Mouse (Mus musculus) midbrain, embryonic 13.5 days (tissue): ENCODE data around the gene Adad2. TPM values are rescaled to one million over a fixed set of nuclear protein-coding genes. Genes with fewer than 3 reads are reported as not detected.
A peak's percentile ranks its signal among the peaks of the same experiment; 100 is the strongest.

Experiments used
- ATAC-seq: fragments of 200-750 bp; cut with Nextera tagmentation; 2 replicates; pipeline ENCODE4 v1.8.0; 2017; ENCODE audit warnings: mild to moderate bottlenecking, moderate TSS enrichment, moderate library complexity
- H3K27ac ChIP-seq: fragments of 300-500 bp; sonication (generic); 2 replicates; pipeline ENCODE4 v1.5.1; 2015; ENCODE audit warnings: inconsistent platforms, mild to moderate bottlenecking, moderate library complexity
- H3K27me3 ChIP-seq: fragments of 300-500 bp; sonication (generic); 2 replicates; pipeline ENCODE4 v1.6.1; 2015; ENCODE audit warnings: mild to moderate bottlenecking, inconsistent platforms
- H3K36me3 ChIP-seq: fragments of 300-500 bp; sonication (generic); 2 replicates; pipeline ENCODE4 v1.6.1; 2015; ENCODE audit warnings: mild to moderate bottlenecking, inconsistent platforms
- H3K4me1 ChIP-seq: fragments of 300-500 bp; sonication (generic); replicated peaks from 2 replicates; pipeline ENCODE4 v1.6.1; 2015; ENCODE audit warnings: inconsistent platforms
- H3K4me2 ChIP-seq: fragments of 300-500 bp; sonication (generic); replicated peaks from 2 replicates; pipeline ENCODE4 v1.6.1; 2015; ENCODE audit warnings: moderate library complexity, mild to moderate bottlenecking, inconsistent platforms
- H3K4me3 ChIP-seq: fragments of 300-500 bp; sonication (generic); replicated peaks from 2 replicates; pipeline ENCODE4 v1.5.1; 2015; ENCODE audit warnings: mild to moderate bottlenecking, inconsistent platforms
- H3K9ac ChIP-seq: fragments of 300-500 bp; sonication (generic); replicated peaks from 2 replicates; pipeline ENCODE4 v1.6.1; 2015; ENCODE audit warnings: mild to moderate bottlenecking, inconsistent platforms
- H3K9me3 ChIP-seq: fragments of 300-500 bp; sonication (generic); 2 replicates; pipeline ENCODE4 v1.6.1; 2016; ENCODE audit warnings: mild to moderate bottlenecking, inconsistent platforms
- WGBS: fragments of 180-500 bp; shearing (Covaris S2); methylation state at CpG from one replicate; pipeline ENCODE4 v1.1.7; 2015; 5-methylcytosine and 5-hydroxymethylcytosine counted together
- polyA plus RNA-seq: library from polyadenylated mRNA; unstranded; fragments of >200 nt; fragmentation: Nextera tagmentation; extraction: Ambion mirVana; gene quantifications from 2 replicates; pipeline ENCODE4 v1.2.1, GENCODE M21; 2015

Gene Adad2
- polyA plus RNA-seq, result not detected in 2 replicates

DNA sequence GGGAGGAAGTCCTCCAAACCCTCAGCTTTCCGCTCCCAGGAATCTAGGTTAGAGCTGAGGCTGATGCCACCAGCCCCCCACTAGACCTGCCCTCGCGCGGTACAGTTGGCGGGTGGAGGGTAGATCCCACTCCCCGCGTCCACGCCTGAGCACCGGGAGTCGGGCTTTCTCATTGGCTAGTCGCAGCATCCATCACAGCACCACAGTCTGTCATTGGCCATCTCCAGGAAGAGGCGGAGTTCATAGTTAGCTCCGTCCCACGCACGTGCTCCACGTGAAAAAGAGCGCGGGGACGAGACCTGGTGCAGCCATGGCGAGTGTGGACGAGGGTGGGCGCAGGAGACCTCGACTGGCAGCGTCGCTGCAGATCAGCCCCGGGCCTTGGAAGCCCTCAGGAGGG, at the start of gene Adad2:
Gene Adad2, plus strand, starts transcription at position 277 of the 400 bp plus-strand sequence.
- H3K27ac ChIP-seq, result no peak within 1 kb of the TSS
- peak; percentile 20; the same call in 1 of the 2 replicates for ATAC-seq
- H3K4me2 ChIP-seq, result no peak within 1 kb of the TSS
- no peaks in the 10 kb centered on the region for H3K27me3 ChIP-seq
- no peaks in the 10 kb centered on the region for H3K9me3 ChIP-seq
- H3K4me1 ChIP-seq, result 0 out of 2 replicates have a peak, but pooled peaks cover 4% of the 10 kb centered on the region
- 87% methylated on average over 26 of the region's 26 CpGs for WGBS
- H3K4me3 ChIP-seq, result no peak within 1 kb of the TSS
- H3K36me3 ChIP-seq, result no peaks in the 10 kb centered on the region
- H3K9ac ChIP-seq, result no peak within 1 kb of the TSS

DNA sequence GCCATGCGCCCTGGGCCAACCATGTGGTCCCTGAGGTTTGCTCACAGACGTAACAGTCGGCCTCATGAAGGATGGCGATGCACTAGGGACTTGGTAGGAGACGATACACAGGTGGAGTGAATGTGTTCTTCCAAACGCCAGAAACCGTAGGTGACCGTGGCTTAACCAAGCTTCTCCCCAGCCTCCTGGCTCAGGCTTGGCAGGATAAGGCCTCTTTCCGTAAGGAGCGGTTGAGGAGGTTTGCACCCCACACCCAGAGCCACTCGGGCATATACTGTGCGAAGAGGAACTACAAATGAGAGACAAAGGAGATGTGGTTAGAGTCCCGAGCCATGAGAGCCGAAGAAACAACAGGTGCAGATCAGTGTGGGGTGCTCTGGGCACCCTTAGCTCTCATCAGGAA, 48.7 kb upstream of the Adad2 start:
- H3K4me3 ChIP-seq, result no peak overlapping the region
- WGBS, result 93% methylated on average over 14 of the region's 14 CpGs

DNA sequence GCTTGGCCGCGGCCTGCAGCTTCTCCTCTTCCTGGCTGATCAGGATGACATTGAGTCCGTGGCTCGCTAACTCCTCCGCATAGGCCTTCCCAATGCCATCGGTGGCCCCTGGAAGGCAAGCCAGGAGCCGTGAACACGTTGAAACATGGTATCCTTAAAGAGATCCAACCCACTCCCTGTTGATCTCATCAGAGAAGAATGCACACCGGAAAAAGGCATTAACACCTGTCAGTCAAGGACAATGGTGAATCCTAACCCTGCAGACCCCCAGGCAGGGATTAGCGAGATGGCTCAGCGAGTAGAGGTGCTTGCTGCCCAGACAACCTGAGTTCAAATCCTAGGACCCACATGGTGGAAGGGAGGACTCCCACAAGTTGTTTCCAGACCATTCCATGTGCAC, 46.2 kb upstream of the Adad2 start:
- Histone ChIP-seq H3K4me1 (0 out of 2 replicates have a peak, but pooled peaks cover 10% of the 10 kb centered on the region), H3K4me2 (no peak overlapping the region), H3K9ac (no peak overlapping the region), H3K9me3 (no peaks in the 10 kb centered on the region), H3K27ac (no peak overlapping the region), H3K4me3 (no peak overlapping the region), H3K36me3 (peaks cover 56% of the 10 kb centered on the region), H3K27me3 (no peaks in the 10 kb centered on the region)
- no peak for ATAC-seq
- WGBS, result 84% methylated on average over 11 of the region's 11 CpGs

More for the DNA sequence above, 48.7 kb upstream of the Adad2 start:
- no peak overlapping the region for H3K27ac ChIP-seq
- H3K9ac ChIP-seq, result no peak overlapping the region
- H3K4me1 ChIP-seq, result peaks cover 5% of the 10 kb centered on the region
- H3K9me3 ChIP-seq, result no peaks in the 10 kb centered on the region
- H3K36me3 ChIP-seq, result peaks cover 63% of the 10 kb centered on the region
- ATAC-seq, result no peak
- no peaks in the 10 kb centered on the region for H3K27me3 ChIP-seq
- no peak overlapping the region for H3K4me2 ChIP-seq

DNA sequence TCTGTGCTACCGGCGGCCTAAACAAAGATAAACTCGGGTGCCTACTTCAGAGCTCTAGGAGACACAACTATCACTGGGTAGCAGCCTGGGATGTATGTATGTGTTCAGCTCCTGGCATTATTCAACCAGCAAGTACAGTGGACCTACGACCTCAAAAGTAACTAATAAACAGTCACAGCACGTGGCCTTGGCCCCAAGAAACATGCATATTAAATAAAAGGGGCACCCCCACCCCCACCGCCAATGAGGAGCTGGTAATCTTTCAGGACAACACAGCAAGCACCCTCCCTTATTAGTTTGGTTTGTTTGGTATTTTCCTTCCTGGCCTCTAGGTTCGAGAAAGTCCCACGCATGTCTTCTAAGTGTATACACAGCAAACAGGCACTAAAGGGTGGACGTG, 44.3 kb upstream of the Adad2 start:
- Histone ChIP-seq H3K4me1 (peaks cover 24% of the 10 kb centered on the region), H3K27me3 (no peaks in the 10 kb centered on the region), H3K4me2 (no peak overlapping the region), H3K9ac (no peak overlapping the region), H3K36me3 (peaks cover 39% of the 10 kb centered on the region), H3K9me3 (no peaks in the 10 kb centered on the region), H3K4me3 (no peak overlapping the region), H3K27ac (no peak overlapping the region)
- 90% methylated on average over 9 of the region's 9 CpGs for WGBS
- no peak for ATAC-seq

DNA sequence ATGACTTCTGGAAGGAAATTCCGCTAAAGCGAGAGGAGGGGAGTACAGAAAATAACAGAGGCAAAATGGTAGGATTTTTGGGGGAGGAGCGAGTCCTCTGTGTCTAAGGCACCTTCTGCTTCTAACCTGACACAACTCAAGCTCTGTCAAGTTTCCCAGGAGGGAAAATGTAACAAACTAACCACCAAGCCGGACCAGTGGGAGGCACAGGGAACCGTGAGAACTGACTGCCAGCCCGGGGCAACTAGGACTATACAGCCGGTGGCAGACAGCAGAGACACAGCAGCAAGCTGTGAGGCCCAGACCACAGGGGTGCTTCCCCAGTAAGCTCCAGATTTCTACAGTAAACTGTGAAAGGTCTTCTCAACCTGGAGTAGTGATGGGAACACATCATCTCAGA, 43.6 kb upstream of the Adad2 start:
- Histone ChIP-seq H3K4me2 (no peak overlapping the region), H3K27ac (no peak overlapping the region), H3K4me3 (no peak overlapping the region), H3K36me3 (peaks cover 32% of the 10 kb centered on the region), H3K27me3 (no peaks in the 10 kb centered on the region), H3K9ac (no peak overlapping the region), H3K4me1 (peaks cover 31% of the 10 kb centered on the region), H3K9me3 (no peaks in the 10 kb centered on the region)
- WGBS, result 61% methylated on average over 7 of the region's 7 CpGs
- no peak for ATAC-seq

DNA sequence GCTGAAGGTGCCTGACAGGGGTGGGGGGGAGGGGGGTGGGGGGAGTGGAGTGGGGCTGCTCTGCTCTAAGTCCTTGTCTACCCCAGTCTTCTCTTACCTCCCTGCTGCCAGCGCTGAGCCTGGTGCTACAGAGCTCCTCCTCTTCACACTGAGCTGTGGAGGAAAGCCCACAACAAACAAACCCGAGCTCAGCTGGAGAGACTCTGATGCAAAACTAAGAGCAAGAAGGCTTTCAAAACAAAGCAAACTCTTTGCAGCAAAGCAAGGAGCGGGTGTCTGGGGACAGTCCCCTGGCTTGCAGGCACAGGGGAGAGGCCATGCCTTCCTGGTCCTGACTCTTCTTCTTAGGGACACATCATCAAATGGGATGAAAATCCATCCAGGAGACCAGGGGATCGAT, 42.7 kb upstream of the Adad2 start:
- Histone ChIP-seq H3K9me3 (no peaks in the 10 kb centered on the region), H3K36me3 (peaks cover 24% of the 10 kb centered on the region), H3K9ac (peak overlapping the region; percentile 39), H3K4me3 (no peak overlapping the region), H3K27ac (no peak overlapping the region), H3K4me2 (no peak overlapping the region), H3K4me1 (peaks cover 33% of the 10 kb centered on the region), H3K27me3 (no peaks in the 10 kb centered on the region)
- WGBS, result 32% methylated on average over 4 of the region's 4 CpGs
- ATAC-seq, result no peak

DNA sequence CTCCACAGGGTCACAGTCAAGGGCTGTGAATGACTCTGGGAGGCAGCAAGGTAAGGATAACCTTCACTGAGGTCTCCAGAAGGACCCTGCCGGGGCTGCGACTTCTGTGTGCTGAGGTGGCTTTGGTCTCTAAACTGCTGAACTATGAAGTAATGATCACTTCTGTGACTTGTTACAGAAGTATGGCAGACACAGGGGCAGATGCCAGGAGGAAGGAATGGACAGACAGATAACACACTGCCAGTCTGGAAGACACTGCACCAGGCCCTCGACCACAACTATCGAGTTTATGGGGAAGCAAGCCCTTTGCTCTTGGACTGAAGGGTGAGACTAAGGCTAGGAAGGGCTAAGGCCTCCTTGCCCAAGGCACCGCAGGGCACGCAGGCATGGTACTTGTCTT, 41.4 kb upstream of the Adad2 start:
- ATAC-seq, result no peak
- Histone ChIP-seq H3K4me2 (no peak overlapping the region), H3K27ac (no peak overlapping the region), H3K4me3 (no peak overlapping the region), H3K27me3 (peaks cover 5% of the 10 kb centered on the region), H3K4me1 (peaks cover 36% of the 10 kb centered on the region), H3K9ac (peak overlapping the region; percentile 8; the same call in 1 of the 2 replicates), H3K9me3 (no peaks in the 10 kb centered on the region), H3K36me3 (peaks cover 12% of the 10 kb centered on the region)
- WGBS, result 89% methylated on average over 6 of the region's 6 CpGs

DNA sequence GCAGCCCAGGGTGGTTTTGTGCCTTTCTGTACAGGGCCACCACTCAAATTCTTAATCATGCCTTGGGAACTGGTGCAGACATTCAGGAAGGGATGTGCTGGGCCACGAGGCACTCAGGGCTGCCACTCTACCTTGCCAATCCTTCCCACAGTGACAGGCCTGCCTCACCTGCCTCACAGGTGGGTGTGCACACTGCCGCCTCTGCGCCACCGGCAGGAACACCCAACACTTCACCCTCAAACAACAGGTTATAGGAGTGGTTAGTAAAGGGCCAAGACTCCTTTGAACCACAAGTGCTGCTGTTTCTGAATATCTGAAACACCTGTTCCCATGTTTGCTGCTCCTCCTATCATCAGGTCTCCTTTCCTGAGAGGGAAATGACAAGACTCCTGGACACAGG, 40.1 kb upstream of the Adad2 start:
- H3K27me3 ChIP-seq, result peaks cover 16% of the 10 kb centered on the region
- peaks cover 36% of the 10 kb centered on the region for H3K4me1 ChIP-seq
- no peak overlapping the region for H3K4me2 ChIP-seq
- no peak overlapping the region for H3K4me3 ChIP-seq
- no peak overlapping the region for H3K9ac ChIP-seq
- H3K9me3 ChIP-seq, result no peaks in the 10 kb centered on the region
- H3K27ac ChIP-seq, result no peak overlapping the region
- ATAC-seq, result no peak
- WGBS, result 96% methylated on average over 4 of the region's 4 CpGs
- H3K36me3 ChIP-seq, result peaks cover 4% of the 10 kb centered on the region

DNA sequence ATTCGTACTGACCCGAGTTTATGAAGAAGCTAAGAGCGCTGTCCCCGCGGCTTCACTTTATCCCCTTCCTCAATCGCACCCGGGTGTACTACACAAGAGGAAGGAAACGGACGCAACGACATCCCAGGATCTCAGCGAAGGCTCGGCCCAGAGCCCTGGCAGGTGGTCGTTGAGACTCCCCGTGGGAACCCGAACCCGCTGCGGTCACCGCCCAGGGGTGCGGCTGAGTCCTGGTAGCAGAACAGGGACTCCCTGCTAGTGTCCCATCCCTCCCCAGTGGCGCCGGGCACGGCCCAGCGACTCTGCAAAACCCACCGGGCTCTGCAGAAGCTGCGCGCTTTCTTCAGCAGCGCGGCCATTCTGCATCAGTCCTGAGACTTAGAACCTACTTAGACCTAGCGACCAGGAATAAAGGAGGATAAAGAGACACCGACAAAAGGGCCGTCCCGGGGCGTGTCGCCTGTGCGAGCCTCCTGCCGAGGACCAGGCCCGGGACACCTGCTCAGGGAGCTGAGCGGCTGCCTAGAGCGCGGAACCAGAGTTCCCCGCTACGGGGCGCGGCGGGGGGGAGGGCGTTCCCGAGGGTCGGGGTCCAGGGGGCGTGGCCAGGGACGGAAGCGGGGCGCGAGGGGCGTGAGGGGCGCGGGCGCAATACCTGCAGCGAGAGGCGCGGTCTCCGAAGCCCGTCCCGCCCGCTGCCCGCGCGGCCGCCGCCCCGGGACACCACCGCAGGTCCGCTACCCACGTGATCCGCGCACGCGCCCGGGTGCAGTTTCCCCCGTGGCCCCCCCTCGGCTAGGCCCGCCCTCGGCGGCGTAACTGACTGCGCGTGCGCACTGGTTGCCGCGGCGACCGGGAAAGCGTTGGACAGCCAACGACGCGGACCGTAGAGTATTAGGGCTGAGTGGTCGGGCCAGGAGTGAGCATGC, 37.8 kb upstream of the Adad2 start, which contains the start of the genes Hsdl1 and Dnaaf1:
Gene Hsdl1, minus strand, starts transcription at position 747 of the 929 bp plus-strand sequence.
Gene Dnaaf1, plus strand, starts transcription at position 799 of the 929 bp plus-strand sequence.
- Histone ChIP-seq H3K27ac (peak within 1 kb of the TSS; percentile 79), H3K9me3 (no peaks in the 10 kb centered on the region), H3K4me1 (peaks cover 36% of the 10 kb centered on the region), H3K36me3 (no peaks in the 10 kb centered on the region), H3K27me3 (peaks cover 28% of the 10 kb centered on the region), H3K4me3 (peak within 1 kb of the TSS; percentile 91), H3K4me2 (peak within 1 kb of the TSS; percentile 87), H3K9ac (peak within 1 kb of the TSS; percentile 89)
- WGBS, result under 1% methylated on average over 93 of the region's 97 CpGs
- ATAC-seq, result peak; percentile 94

DNA sequence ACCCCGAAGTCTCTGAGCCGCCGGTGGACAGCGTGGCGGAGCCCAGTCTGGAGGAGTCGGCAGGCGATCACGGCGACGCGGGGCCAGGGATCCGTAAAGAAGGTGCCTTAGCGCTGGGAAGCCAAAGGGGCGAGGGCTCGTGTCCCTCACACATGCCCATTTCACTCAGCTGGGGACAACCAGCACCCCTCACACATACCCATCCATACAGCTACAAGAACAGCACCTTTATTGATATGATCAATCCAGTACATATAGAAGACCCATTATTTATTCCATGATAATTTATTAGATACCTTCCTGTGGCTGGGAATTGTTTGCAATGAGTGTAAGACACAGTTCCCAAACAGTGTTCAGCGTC, 37.2 kb upstream of the Adad2 start:
- peaks cover 28% of the 10 kb centered on the region for H3K27me3 ChIP-seq
- no peak overlapping the region for H3K27ac ChIP-seq
- peak overlapping the region; percentile 87 for H3K4me2 ChIP-seq
- no peak for ATAC-seq
- H3K4me3 ChIP-seq, result peak overlapping the region; percentile 91
- WGBS, result 2% methylated on average over 16 of the region's 16 CpGs
- no peaks in the 10 kb centered on the region for H3K36me3 ChIP-seq
- H3K9me3 ChIP-seq, result no peaks in the 10 kb centered on the region
- peak overlapping the region; percentile 89 for H3K9ac ChIP-seq
- H3K4me1 ChIP-seq, result peaks cover 31% of the 10 kb centered on the region

DNA sequence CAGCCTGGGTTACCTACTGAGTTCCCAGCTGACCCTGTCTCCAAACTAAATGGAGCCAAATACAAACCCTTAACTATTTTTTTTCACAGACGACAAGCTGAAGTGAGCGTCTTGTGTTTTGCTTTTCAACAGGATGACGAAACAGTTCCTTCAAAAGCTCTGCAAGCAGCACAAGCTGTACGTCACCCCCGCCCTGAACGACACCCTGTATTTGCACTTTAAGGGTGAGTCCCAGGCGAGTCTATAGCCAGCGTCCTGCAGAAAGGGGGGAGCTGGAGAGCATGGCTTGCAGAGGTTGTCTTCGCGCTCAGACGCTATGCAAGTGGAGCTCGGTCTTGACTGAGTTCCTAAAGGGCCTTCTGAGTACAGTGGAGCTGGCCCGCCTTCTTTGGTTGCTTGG, 33.5 kb upstream of the Adad2 start:
- H3K36me3 ChIP-seq, result no peaks in the 10 kb centered on the region
- ATAC-seq, result no peak
- no peak overlapping the region for H3K27ac ChIP-seq
- no peaks in the 10 kb centered on the region for H3K9me3 ChIP-seq
- H3K4me3 ChIP-seq, result no peak overlapping the region
- H3K27me3 ChIP-seq, result peaks cover 28% of the 10 kb centered on the region
- H3K4me2 ChIP-seq, result no peak overlapping the region
- WGBS, result 44% methylated on average over 13 of the region's 13 CpGs
- peaks cover 3% of the 10 kb centered on the region for H3K4me1 ChIP-seq
- H3K9ac ChIP-seq, result no peak overlapping the region

DNA sequence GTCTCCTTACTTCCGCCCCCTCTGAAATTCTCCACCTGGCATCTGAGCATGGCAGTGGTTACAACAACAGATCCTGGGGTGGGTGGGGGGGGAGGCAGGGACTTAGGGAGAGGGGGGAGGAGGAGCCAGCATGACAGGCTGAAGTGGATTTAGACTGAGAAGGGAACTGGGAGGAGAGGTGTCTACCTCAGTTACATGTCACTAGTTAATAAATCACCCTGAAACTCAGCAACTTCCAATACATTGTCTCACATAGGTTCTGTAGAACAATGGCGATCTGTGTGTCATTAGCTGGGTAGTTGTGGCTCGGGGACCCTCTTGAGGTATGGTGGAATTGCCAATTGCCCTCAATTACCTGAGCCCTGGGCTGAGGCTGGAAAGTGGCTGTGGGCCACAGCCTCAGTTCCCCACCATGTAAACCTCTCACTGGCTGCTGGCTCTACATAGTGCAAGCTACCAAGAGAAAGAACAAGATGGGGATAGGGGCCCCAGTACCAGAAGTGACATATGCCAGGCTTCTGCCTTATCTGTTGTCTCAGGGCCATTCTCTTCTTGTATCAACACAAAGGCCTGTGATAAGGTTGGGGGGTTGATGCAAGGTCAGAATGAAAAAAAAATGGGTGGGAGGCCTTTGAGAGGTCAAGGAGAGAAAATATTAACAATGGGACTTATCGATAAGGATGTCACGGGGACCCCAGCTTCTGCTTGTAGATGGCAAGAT, 31.9 kb upstream of the Adad2 start:
- H3K4me1 ChIP-seq, result no peaks in the 10 kb centered on the region
- peaks cover 28% of the 10 kb centered on the region for H3K27me3 ChIP-seq
- H3K27ac ChIP-seq, result no peak overlapping the region
- no peak overlapping the region for H3K4me3 ChIP-seq
- H3K4me2 ChIP-seq, result no peak overlapping the region
- no peaks in the 10 kb centered on the region for H3K9me3 ChIP-seq
- no peak for ATAC-seq
- 88% methylated on average over 5 of the region's 5 CpGs for WGBS
- no peaks in the 10 kb centered on the region for H3K36me3 ChIP-seq
- no peak overlapping the region for H3K9ac ChIP-seq
